Mouse (Mus musculus) embryo, embryonic 11 days (tissue): Measurements from ENCODE around the gene Dhrs2.
A peak's percentile ranks its signal among the peaks of the same experiment; 100 is the strongest.

Experiments used
- DNase-seq: peaks from one replicate; pipeline ENCODE4 v3.0.0-alpha.2; 2015

Gene Dhrs2

DNA sequence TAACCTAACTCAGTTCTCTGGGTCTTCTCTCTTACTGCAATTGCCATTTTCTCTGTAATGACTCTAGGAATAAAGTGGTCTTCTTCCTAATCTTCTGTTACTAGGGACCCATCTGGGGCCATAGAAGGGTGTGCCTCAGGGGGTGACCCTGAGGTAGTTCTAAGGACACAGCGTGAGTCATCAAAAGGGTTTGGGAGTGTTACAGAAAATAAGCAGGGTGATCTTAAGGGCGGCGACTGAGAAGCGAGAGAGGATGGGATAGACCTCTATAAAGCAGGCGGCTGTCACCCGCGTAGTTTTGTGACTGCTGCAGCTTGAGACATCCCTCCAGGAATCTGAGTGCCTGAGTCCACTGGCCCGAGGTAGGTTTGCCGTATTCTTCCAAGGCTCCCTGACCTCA lies at the start of gene Dhrs2:
Gene Dhrs2 (plus strand): TSS at position 301 of the 400 bp plus-strand sequence.
- DNase-seq, result no peak

DNA sequence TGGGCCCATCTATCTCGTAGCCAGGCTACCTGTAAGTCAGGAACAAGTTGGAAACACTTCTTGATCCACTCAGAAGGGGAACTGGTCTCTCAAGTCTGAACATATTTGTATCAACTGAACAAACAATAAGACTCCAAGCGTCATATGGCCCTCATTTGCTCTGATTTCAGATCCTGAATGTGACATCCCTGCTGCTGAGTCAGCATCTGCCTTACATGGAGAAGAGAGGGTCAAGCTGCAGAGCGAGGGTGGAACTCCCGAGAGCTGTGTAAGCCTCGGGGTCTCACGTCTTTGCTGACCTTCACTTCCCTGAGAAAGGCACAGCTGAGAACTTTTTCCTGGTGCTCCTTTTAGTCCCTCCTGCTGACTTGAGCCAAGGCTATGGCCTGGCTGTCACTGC lies 47.6 kb upstream of the Dhrs2 start:
- DNase-seq, result no peak

GRCm38 (mm10) chr14:55177274-55177673 lies 44.5 kb upstream of the Dhrs2 start:
- peak; percentile 61 for DNase-seq

DNA sequence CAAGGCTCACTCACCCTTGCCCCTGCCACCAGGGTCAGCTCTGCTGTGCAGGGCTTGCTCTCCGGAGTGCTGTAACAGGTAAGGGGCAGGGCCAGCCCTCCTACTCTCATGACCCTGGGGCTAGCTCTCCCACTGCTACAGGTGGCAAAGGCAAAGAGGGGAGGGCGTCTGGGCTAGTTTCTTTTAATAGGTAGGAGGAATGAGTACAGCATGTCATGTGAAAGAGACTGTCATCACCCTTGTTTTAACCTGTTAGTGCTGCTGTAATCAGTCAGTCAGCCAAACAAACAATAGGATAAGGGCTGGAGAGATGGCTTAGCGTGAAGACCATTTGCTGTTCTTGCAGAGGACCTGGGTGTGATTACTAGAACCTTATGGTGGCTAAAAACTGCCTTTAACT lies 40.9 kb upstream of the Dhrs2 start:
- DNase-seq, result no peak

GRCm38 (mm10) chr14:55183231-55183630 lies 38.6 kb upstream of the Dhrs2 start:
- no peak for DNase-seq

GRCm38 (mm10) chr14:55184640-55185145 lies 37.1 kb upstream of the Dhrs2 start:
- no peak for DNase-seq

- DNase-seq, result no peak
Measured at GRCm38 (mm10) chr14:55188491-55188890, 33.3 kb upstream of the Dhrs2 start.

GRCm38 (mm10) chr14:55189351-55189769 lies 32.4 kb upstream of the Dhrs2 start:
- peak; percentile 49 for DNase-seq

DNA sequence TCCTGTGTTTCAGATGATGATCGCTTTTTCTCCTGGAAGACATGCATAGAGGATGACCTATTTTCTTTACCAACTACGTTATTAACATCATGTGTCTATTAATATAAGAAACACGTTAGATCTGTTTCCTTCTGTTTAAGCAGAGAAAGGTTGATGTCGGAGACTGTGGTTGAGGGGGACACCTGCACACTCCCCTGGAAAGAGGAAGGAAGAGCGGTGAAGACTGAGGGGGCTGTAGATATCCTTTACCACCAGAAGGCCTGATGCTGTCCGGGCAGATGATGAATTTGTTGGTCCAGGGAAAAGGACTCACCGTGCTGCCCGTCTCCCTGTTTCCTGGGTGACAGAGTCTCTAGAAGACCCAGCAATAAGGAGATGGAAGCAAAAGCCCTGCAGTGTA lies 28.5 kb upstream of the Dhrs2 start:
- no peak for DNase-seq

DNA sequence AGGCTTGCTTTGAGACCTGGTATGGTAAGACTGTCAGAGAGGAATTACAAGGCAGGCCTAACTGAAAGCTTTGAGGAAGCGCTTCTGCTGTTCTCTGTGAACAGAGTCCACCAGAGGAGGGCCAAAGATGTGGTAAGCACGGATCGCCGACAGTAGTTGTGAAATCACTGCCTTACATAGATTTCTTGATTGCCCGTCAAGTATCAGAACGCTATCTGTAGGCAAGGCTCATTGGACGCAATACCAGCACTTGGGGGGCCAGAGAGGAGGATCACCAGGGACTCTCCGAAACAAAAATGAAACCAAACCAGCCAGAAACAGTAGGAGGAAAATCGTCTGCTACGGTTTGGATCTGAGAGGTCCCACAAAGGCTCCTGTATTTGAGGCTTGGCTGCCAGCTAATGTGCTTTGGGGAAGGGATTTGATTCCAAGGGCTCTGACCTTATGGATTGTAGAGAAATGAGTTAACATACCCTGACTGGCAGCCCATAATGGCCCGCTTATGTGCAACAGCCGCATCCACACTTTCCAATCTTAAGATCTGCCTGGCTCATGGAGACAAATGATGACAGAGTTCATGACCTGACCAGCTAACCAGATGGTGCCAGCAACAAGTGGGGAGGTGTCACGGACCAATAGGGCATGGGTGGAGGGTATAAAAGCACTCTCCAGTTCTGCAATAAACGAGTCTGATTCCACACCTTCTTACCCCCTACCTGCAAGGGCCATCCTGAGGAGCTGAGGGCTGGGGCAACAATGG lies 27.8 kb upstream of the Dhrs2 start:
- peak; percentile 52 for DNase-seq

DNA sequence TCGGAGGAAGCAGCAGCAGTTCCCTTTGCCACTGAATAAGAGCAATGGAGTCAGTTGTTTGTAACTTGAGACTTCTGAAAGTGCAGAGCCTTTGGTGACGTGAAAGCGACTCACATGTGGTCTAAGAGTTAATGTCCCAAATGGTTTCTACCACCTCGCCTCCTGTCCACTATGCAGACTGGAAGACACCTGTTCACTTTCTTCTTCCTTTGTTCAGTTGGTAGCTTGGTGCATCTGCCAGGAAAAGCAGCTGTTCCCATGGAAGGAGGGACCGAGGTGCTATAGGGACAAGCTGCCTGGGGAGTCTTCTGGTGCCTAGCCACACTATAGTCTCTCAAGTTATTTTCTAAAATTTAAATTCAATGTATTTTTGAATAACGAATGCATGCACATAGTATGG lies 27.0 kb upstream of the Dhrs2 start:
- DNase-seq, result peak; percentile 28

GRCm38 (mm10) chr14:55197121-55197520 lies 24.7 kb upstream of the Dhrs2 start:
- DNase-seq, result no peak

- no peak for DNase-seq
Measured at GRCm38 (mm10) chr14:55198187-55198586, 23.6 kb upstream of the Dhrs2 start.

GRCm38 (mm10) chr14:55204544-55204943 lies 17.3 kb upstream of the Dhrs2 start:
- no peak for DNase-seq

DNA sequence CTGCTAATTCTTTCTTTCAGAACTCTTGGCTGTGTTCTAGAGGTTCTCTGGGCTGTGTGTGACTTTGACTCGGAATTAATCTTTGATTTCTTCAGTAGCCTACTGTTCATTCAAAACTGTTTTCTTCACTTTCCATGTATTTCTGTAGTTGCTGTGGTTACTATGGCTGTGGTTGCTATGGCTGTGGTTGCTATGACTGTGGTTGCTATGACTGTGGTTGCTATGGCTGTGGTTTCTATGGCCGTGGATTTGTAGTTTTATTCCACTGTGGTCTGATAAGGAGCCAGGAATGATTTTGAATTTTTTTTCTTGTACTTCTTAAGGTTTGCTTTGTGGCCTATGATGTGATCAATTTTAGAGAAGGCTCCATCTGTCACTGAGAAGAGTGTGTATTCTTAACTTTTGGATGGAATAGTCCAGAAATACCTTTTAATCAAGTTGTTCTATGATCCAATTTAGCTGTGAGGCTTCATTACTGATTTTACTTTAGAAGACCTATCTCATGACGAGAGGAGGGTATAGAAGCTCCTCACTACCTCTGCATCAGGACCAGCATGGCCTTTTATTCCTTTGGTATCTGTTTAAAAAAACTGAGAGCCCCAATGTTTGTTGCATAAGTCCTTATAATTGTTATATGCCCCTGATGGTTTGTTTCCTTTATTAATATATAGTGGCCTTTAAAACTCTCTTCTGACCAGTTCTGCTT lies 16.6 kb upstream of the Dhrs2 start:
- DNase-seq, result peak; percentile 47

GRCm38 (mm10) chr14:55208306-55208705 lies 13.5 kb upstream of the Dhrs2 start:
- DNase-seq, result no peak

GRCm38 (mm10) chr14:55213621-55214020 lies 8.2 kb upstream of the Dhrs2 start:
- DNase-seq, result no peak

- DNase-seq, result peak; percentile 42
Measured at GRCm38 (mm10) chr14:55214507-55214906, 7.3 kb upstream of the Dhrs2 start.

GRCm38 (mm10) chr14:55223172-55223571 lies 1.4 kb downstream of the Dhrs2 start:
- no peak for DNase-seq

DNA sequence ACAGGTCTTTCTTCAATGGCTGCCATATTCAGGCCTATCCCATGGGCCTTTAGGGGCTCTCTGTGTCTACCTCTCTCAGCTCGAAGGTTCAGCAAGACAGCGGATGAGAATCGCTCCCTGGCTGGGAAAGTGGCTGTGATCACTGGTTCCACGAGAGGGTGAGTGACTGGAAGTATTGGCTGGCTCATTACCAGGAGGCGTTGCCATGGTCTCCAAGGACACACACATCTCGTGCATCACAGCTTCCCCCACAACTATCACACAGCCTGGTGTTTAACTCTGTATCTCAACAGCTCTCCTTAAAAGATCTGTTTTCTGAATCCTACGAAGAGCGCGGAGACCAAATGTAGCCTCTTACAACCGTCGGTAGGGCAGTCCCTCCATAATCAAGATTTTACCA lies 12.8 kb downstream of the Dhrs2 start:
- DNase-seq, result no peak

DNA sequence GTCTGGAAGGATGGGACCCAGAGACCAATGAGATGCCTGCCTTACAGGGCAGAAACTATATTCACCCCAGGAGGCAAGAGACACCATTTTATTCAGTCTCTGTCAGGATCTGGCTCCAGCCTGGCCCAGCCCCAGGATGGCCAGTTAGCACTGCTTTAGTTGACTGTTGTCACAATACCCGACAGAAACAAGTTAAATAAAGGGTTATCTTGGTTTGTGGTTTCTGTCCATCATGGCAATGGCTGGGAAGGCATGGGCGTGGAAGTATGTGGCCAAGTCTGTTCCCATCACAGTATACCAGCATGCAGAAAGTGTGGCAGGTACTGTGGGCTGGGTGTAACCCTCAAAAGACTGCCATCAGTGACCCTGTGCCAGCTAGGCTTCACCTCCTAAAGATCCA lies 14.9 kb downstream of the Dhrs2 start:
- DNase-seq, result no peak

DNA sequence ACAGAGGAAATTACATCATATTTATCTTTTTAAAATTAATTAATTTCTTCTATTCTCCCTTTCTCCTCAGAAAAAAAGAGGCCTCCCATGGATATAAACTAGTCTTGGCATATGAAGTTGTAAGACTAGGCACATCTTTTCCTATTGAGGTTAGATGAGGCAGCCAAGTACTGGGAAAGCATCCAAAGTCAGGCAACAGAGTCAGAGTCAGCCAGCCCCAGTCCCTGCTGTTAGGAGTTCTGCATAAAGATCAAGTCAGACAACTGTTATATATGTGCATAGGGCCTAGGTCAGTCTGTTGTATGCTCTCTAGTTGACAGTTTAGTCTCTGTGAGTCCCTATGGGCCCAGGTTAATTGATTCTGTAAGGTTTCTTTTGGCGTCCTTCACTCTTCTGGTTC lies 20.9 kb downstream of the Dhrs2 start:
- no peak for DNase-seq

GRCm38 (mm10) chr14:55247181-55247580 lies 25.4 kb downstream of the Dhrs2 start:
- no peak for DNase-seq

- DNase-seq, result no peak
Measured at GRCm38 (mm10) chr14:55248284-55248683, 26.5 kb downstream of the Dhrs2 start.
